Mouse (Mus musculus) CH12.LX (cell line): ENCODE data around the gene Tnnc2. TPM values are rescaled to one million over a fixed set of nuclear protein-coding genes. Genes with fewer than 3 reads are reported as not detected.

Source experiments
- DNase-seq: peaks from one replicate; pipeline ENCODE4 v3.0.0-alpha.2; 2013; ENCODE audit errors: extremely low read depth
- H3K27ac ChIP-seq: 2 replicates; pipeline ENCODE4 v1.5.1; 2012; ENCODE audit warnings: low read depth, mild to moderate bottlenecking, control low read depth, moderate library complexity; ENCODE audit not compliant: insufficient read depth
- H3K27me3 ChIP-seq: replicated peaks from 2 replicates; pipeline ENCODE3; 2012; ENCODE audit warnings: inconsistent platforms
- H3K36me3 ChIP-seq, 2 experiments: replicated peaks in 1 of 2; 2 replicates each; pipeline versions ENCODE3 to v1.6.1; 2012; ENCODE audit warnings: inconsistent platforms in 1 of 2, low read length in 1 of 2, mild to moderate bottlenecking in 1 of 2, mixed read lengths in 1 of 2, moderate library complexity in 1 of 2; ENCODE audit not compliant: control insufficient read depth in 1 of 2, insufficient read depth in 1 of 2
- H3K4me1 ChIP-seq, 2 experiments: 2 replicates each; pipeline ENCODE4 v1.6.1; 2012; ENCODE audit warnings: inconsistent platforms in 1 of 2, moderate library complexity in 1 of 2; ENCODE audit not compliant: insufficient read depth in 2 of 2, control insufficient read depth in 1 of 2
- H3K4me2 ChIP-seq: 2 replicates; pipeline ENCODE4 v1.6.1; 2012; ENCODE audit warnings: low read depth, mild to moderate bottlenecking, control low read depth; ENCODE audit not compliant: poor library complexity, insufficient read depth, severe bottlenecking
- H3K4me3 ChIP-seq, 3 experiments: fragments of 150-350 bp in 1 of 3; sonication (generic) in 1 of 3; replicated peaks in 1 of 3; 2 replicates each; pipeline versions ENCODE3 to v1.5.1; 2011 to 2012; ENCODE audit warnings: low read depth in 2 of 3, low read length in 2 of 3, mild to moderate bottlenecking in 2 of 3, moderate library complexity in 2 of 3, control low read depth in 1 of 3, improper control_type of control experiment in 1 of 3, inconsistent platforms in 1 of 3, mixed read lengths in 1 of 3; ENCODE audit not compliant: poor library complexity in 1 of 3
- H3K79me2 ChIP-seq: replicated peaks from 2 replicates; pipeline ENCODE4 v1.6.1; 2012; ENCODE audit warnings: mild to moderate bottlenecking, moderate library complexity; ENCODE audit not compliant: control insufficient read depth, poor library complexity, insufficient read depth, severe bottlenecking; ENCODE audit errors: extremely low read depth
- H3K9ac ChIP-seq: 2 replicates; pipeline ENCODE4 v1.6.1; 2012; ENCODE audit warnings: low read depth, mild to moderate bottlenecking, control low read depth, moderate library complexity; ENCODE audit not compliant: insufficient read depth
- H3K9me3 ChIP-seq: replicated peaks from 2 replicates; pipeline ENCODE3; 2012; ENCODE audit warnings: low read length, inconsistent platforms, mixed read lengths
- BHLHE40 ChIP-seq: IDR thresholded peaks from 2 replicates; pipeline ENCODE4 v1.6.1; 2011; ENCODE audit warnings: mild to moderate bottlenecking, low read depth, low read length, improper control_type of control experiment
- CHD1 ChIP-seq: IDR thresholded peaks from 2 replicates; pipeline ENCODE4 v1.6.1; 2012; ENCODE audit warnings: low read depth, low read length, improper control_type of control experiment, inconsistent platforms
- CHD2 ChIP-seq: IDR thresholded peaks from 2 replicates; pipeline ENCODE4 v1.6.1; 2011; ENCODE audit warnings: low read length, improper control_type of control experiment
- CTCF ChIP-seq, 2 experiments: IDR thresholded peaks in 1 of 2; conservative IDR thresholded peaks in 1 of 2; 2 replicates each; pipeline ENCODE4 v1.5.1; 2011 to 2012; ENCODE audit warnings: low read depth in 2 of 2, low read length in 2 of 2, improper control_type of control experiment in 1 of 2, inconsistent platforms in 1 of 2, mild to moderate bottlenecking in 1 of 2, moderate library complexity in 1 of 2
- ELF1 ChIP-seq: IDR thresholded peaks from 2 replicates; pipeline ENCODE4 v1.6.1; 2014; ENCODE audit warnings: low read depth, mild to moderate bottlenecking, inconsistent platforms, low read length, improper control_type of control experiment
- EP300 ChIP-seq: IDR thresholded peaks from 2 replicates; pipeline ENCODE4 v1.6.1; 2011; ENCODE audit warnings: low read length, improper control_type of control experiment
- ETS1 ChIP-seq: conservative IDR thresholded peaks from 2 replicates; pipeline ENCODE4 v1.6.1; 2012; ENCODE audit warnings: low read depth, mild to moderate bottlenecking, inconsistent platforms, low read length, improper control_type of control experiment, moderate library complexity
- KAT2A ChIP-seq: IDR thresholded peaks from 2 replicates; pipeline ENCODE4 v1.6.1; 2012; ENCODE audit warnings: low read length, improper control_type of control experiment, inconsistent platforms; ENCODE audit not compliant: insufficient replicate concordance
- MAFK ChIP-seq: IDR thresholded peaks from 2 replicates; pipeline ENCODE4 v1.6.1; 2011; ENCODE audit warnings: low read length, improper control_type of control experiment; ENCODE audit not compliant: insufficient replicate concordance
- MEF2A ChIP-seq: IDR thresholded peaks from 2 replicates; pipeline ENCODE4 v1.6.1; 2014; ENCODE audit warnings: low read depth, mild to moderate bottlenecking, inconsistent platforms, low read length, improper control_type of control experiment, borderline replicate concordance
- MYC ChIP-seq: IDR thresholded peaks from 2 replicates; pipeline ENCODE4 v1.6.1; 2011; ENCODE audit warnings: low read depth, mild to moderate bottlenecking, improper control_type of control experiment, low read length
- RAD21 ChIP-seq: IDR thresholded peaks from 2 replicates; pipeline ENCODE4 v1.6.1; 2011; ENCODE audit warnings: low read depth, mild to moderate bottlenecking, low read length, improper control_type of control experiment, moderate library complexity
- SIN3A ChIP-seq: IDR thresholded peaks from 2 replicates; pipeline ENCODE4 v1.6.1; 2012; ENCODE audit warnings: low read length, improper control_type of control experiment, inconsistent platforms
- SMC3 ChIP-seq: IDR thresholded peaks from 2 replicates; pipeline ENCODE4 v1.6.1; 2011; ENCODE audit warnings: low read depth, low read length, improper control_type of control experiment
- TBP ChIP-seq: conservative IDR thresholded peaks from 2 replicates; pipeline ENCODE4 v1.6.1; 2011; ENCODE audit warnings: low read depth, low read length, improper control_type of control experiment
- USF1 ChIP-seq: IDR thresholded peaks from 2 replicates; pipeline ENCODE4 v1.6.1; 2014; ENCODE audit warnings: low read depth, mild to moderate bottlenecking, inconsistent platforms, low read length, improper control_type of control experiment
- ZC3H11A ChIP-seq: IDR thresholded peaks from 2 replicates; pipeline ENCODE4 v1.6.1; 2012; ENCODE audit warnings: low read depth, mild to moderate bottlenecking, inconsistent platforms, low read length, improper control_type of control experiment
- dilution Hi-C: fragments of 300-500 bp; cut with MboI; formaldehyde crosslinking; loops from 2 replicates; pipeline ENCODE4 v1.14.3; 2020; ENCODE audit warnings: low sequenced_read_pairs; ENCODE audit not compliant: extremely low pct_unique_long_range_greater_than_20kb, extremely low pct_ligation_motif_present
- in situ Hi-C: fragments of 300-500 bp; cut with MboI; formaldehyde crosslinking; loops from 3 replicates; pipeline ENCODE4 v1.14.3; 2019; ENCODE audit warnings: low sequenced_read_pairs, low pct_ligation_motif_present, low pct_unique_long_range_greater_than_20kb, mixed read lengths
- polyA plus RNA-seq: library from polyadenylated mRNA; unstranded; fragments of >175 nt; gene quantifications from 2 replicates; pipeline ENCODE4 v1.2.1, GENCODE M21; 2012; ENCODE audit warnings: low read depth; ENCODE audit not compliant: insufficient read length
- total RNA-seq, 2 experiments: library from RNA; depleted of rRNA; stranded (reverse); fragments of 300-350 nt in 1 of 2; fragments of >200 nt in 1 of 2; gene quantifications; 2 replicates each; pipeline ENCODE4 v1.2.3; 2012 to 2014

The Tnnc2 gene
- total and polyA plus RNA-seq, 3 experiments = not detected

- peaks cover 7% of the 10 kb centered on the region for H3K79me2 ChIP-seq
- peaks cover 52% of the 10 kb centered on the region for H3K27me3 ChIP-seq
- TF ChIP-seq CHD1 (no peak), SMC3 (no peak), MYC (no peak), ZC3H11A (no peak), EP300 (no peak), BHLHE40 (no peak), ELF1 (no peak), CHD2 (no peak), CTCF (conservative IDR thresholded peaks at IDR 0.05 in 1 of 2, IDR thresholded peaks at IDR 0.05 in 1 of 2; ENCODE audit: low read depth in 2 of 2, low read length in 2 of 2) (no peak), MAFK (no peak), RAD21 (no peak), SIN3A (no peak), USF1 (no peak), MEF2A (no peak), TBP (no peak), ETS1 (no peak)
- peak overlapping the region; percentile 66 to 96 (median 96) for H3K4me3 ChIP-seq
- H3K4me2 ChIP-seq = peak overlapping the region; percentile 73
- DNase-seq = no peak
- H3K9me3 ChIP-seq = no peaks in the 10 kb centered on the region
- peak overlapping the region; percentile 24; the same call in 1 of the 2 replicates for H3K9ac ChIP-seq
- peaks cover 12 to 27% of the 10 kb centered on the region in 2 experiments for H3K36me3 ChIP-seq
- H3K4me1 ChIP-seq = peaks cover 6 to 19% of the 10 kb centered on the region in 2 experiments; a peak in 3 of 4 replicates
- dilution Hi-C loops = no loop called here
- H3K27ac ChIP-seq = no peak overlapping the region
- in situ Hi-C loops = loop anchor here (25.0 kb wide), 1 partner anchor 333 kb away; the partner anchor contains the start of genes Matn4 and Rbpjl
Observed at GRCm38 (mm10) chr2:164744987-164745386, 34.8 kb downstream of the Tnnc2 start.

GRCm38 (mm10) chr2:164739876-164740275 is 39.9 kb downstream of the Tnnc2 start:
- Histone ChIP-seq H3K9me3 (no peaks in the 10 kb centered on the region), H3K9ac (no peak overlapping the region), H3K79me2 (no peaks in the 10 kb centered on the region), H3K27me3 (peaks cover 91% of the 10 kb centered on the region), H3K27ac (no peak overlapping the region), H3K36me3 (no peaks in the 10 kb centered on the region), H3K4me3 (no peak overlapping the region), H3K4me1 (peaks cover under 1 to 1% of the 10 kb centered on the region in 2 experiments; a peak in 2 of 4 replicates), H3K4me2 (no peak overlapping the region)
- no peak for TF ChIP-seq KAT2A
- no peak for DNase-seq
- dilution Hi-C loops = no loop called here
- in situ Hi-C loops = loop anchor here (25.0 kb wide), 1 partner anchor 328 kb away; the partner anchor contains the start of genes Matn4 and Rbpjl
